Mouse (Mus musculus): ENCODE results near the gene Kcnj14. TPM values are rescaled to one million over a fixed set of nuclear protein-coding genes. Genes with fewer than 3 reads are reported as not detected.

The Kcnj14 gene
- polyA plus RNA-seq, 2 experiments = 1.1 to 1.7 TPM

DNA sequence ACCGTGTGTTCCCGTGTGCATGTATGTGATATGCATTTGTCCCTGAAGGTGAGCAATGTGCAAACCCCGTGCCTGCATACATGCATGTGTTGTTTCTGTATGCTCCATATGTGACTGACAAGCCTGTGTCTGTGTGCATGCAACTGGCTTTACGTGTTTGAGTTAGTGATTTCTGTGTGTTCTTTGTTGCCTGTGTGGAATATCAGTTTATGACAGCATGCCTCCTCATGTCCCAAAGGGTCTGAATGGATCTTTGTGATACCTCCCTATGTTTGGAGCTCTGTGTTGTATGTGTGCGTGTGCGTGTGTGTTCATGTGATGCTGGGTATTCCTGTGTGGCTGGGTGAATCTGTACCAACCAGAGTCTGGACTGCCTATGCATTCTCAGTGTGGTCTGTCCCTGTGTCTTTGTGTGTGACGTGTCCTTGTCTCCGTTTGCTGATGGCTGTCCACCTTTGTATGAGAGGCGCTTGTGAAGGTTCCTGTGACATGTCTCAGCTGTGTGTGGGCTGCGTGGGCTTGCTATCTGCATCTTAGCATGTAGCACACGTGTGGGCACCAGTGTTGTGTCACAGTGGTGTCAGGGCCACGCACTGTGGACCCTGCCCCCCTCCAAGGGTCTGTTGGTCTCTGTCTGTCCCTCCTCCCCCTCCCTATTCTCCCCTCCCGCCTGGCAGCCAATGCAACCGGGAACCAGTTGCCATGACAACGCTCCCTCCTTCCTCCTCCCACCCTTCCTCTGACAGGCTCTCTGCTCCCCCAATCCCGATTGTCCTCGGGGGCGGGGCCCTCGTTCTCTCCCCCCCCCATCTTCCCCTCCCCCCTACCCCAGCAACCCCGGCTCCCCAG lies 39.8 kb downstream of the Kcnj14 start, which contains the start of gene Sult2b1:
Gene Sult2b1 (minus strand): TSS at position 146 of the 849 bp plus-strand sequence.
- Histone ChIP-seq H3K27ac (replicated peaks; ENCODE audit: low read depth, low read length) (peak within 1 kb of the TSS; percentile 48), H3K36me3 (ENCODE audit: control insufficient read depth, insufficient read depth, low read length) (peaks cover 18% of the 10 kb centered on the region), H3K4me1 (ENCODE audit: control insufficient read depth, insufficient read depth, low read length) (peaks cover 18% of the 10 kb centered on the region), H3K9me3 (ENCODE audit: control insufficient read depth, low read length) (no peaks in the 10 kb centered on the region), H3K4me3 (replicated peaks; ENCODE audit: low read length) (peak within 1 kb of the TSS; percentile 83), H3K4me2 (replicated peaks; ENCODE audit: low read depth, low read length, severe bottlenecking) (peak within 1 kb of the TSS; percentile 95), H3K27me3 (ENCODE audit: control insufficient read depth, insufficient read depth, low read length) (no peaks in the 10 kb centered on the region), H3K9ac (ENCODE audit: low read depth, low read length, severe bottlenecking) (peak within 1 kb of the TSS; percentile 66)
- no peak for TF ChIP-seq POLR2A (IDR thresholded peaks at IDR 0.05; ENCODE audit: borderline replicate concordance, extremely low read depth, insufficient read depth, insufficient read length)
- DNase-seq (ENCODE audit: low spot score) (peak; percentile 94), ATAC-seq (ENCODE audit: low FRiP score, low read depth) (peak; percentile 69)
- 26% methylated on average over 18 of the region's 20 CpGs for WGBS

DNA sequence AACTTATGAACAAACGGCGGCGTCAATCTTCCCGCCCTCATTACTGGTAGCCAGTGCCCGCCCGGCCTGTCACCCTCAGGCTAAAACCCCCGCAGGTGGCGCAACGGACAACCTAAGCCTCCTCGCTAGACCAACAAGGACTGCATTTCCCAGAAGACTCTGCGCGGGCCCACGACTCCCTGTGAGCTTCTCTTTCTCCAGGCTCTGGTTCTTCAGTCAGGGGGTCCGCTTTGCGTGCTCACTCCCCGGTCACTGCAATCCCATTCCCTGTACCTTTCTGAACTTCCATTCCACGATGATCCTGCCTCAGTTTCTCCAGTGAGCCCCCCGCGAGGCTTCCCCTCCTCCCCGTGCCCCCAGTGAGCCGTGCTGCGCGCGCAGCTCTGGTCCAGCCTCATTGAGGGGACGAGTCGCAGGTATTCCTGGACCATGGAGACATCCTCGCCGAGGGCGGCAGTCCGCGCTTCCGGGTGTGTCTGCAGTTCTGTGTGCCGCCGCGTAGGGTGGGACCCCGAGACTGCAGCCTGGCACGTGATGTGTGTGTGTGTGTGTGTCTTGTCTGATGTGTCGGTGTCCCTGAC lies 41.0 kb downstream of the Kcnj14 start, which contains the start of gene Lmtk3:
Gene Lmtk3 (plus strand): TSS at position 228 of the 581 bp plus-strand sequence.
- no peaks in the 10 kb centered on the region for H3K9me3 ChIP-seq (ENCODE audit: control insufficient read depth, low read length)

DNA sequence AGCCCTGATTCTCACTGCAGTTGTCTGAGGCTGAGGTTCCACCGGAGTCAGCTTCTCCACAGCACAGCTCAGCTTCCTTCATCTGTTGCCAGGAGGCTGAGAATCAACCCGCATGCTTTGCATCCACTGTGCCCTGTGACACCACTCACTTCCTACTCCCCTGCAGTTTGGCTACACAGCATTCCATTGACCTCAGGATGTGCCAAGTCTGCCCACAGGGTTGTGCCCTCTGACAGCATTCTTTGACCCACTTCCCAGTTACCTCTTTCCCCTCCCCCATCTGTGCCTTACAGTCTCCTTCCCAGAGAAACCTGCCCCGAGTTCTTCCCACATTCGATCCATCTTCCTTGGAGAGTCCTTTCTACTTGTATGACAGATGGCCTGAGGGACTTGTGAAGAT lies 42.3 kb downstream of the Kcnj14 start:
- Histone ChIP-seq H3K27ac (replicated peaks; ENCODE audit: low read depth, low read length) (no peak overlapping the region), H3K4me2 (replicated peaks; ENCODE audit: low read depth, low read length, severe bottlenecking) (no peak overlapping the region), H3K9ac (ENCODE audit: low read depth, low read length, severe bottlenecking) (no peak overlapping the region), H3K4me1 (ENCODE audit: control insufficient read depth, insufficient read depth, low read length) (peaks cover 18% of the 10 kb centered on the region), H3K4me3 (replicated peaks; ENCODE audit: low read length) (no peak overlapping the region), H3K36me3 (ENCODE audit: control insufficient read depth, insufficient read depth, low read length) (no peaks in the 10 kb centered on the region), H3K27me3 (ENCODE audit: control insufficient read depth, insufficient read depth, low read length) (no peaks in the 10 kb centered on the region), H3K9me3 (ENCODE audit: control insufficient read depth, low read length) (no peaks in the 10 kb centered on the region)
- ATAC-seq (ENCODE audit: low FRiP score, low read depth) (no peak), DNase-seq (ENCODE audit: low spot score) (no peak)
- WGBS = 63% methylated on average over 4 of the region's 4 CpGs
- no peak for TF ChIP-seq POLR2A (IDR thresholded peaks at IDR 0.05; ENCODE audit: borderline replicate concordance, extremely low read depth, insufficient read depth, insufficient read length)

More for the DNA sequence above, 41.0 kb downstream of the Kcnj14 start, which contains the start of gene Lmtk3:
- Histone ChIP-seq H3K4me2 (replicated peaks; ENCODE audit: low read depth, low read length, severe bottlenecking) (peak within 1 kb of the TSS; percentile 68), H3K27ac (replicated peaks; ENCODE audit: low read depth, low read length) (no peak within 1 kb of the TSS), H3K9ac (ENCODE audit: low read depth, low read length, severe bottlenecking) (peak within 1 kb of the TSS; percentile 64), H3K4me1 (ENCODE audit: control insufficient read depth, insufficient read depth, low read length) (peaks cover 18% of the 10 kb centered on the region), H3K36me3 (ENCODE audit: control insufficient read depth, insufficient read depth, low read length) (peaks cover 8% of the 10 kb centered on the region; the same call in 1 of the 2 replicates), H3K27me3 (ENCODE audit: control insufficient read depth, insufficient read depth, low read length) (no peaks in the 10 kb centered on the region), H3K4me3 (replicated peaks; ENCODE audit: low read length) (peak within 1 kb of the TSS; percentile 56)
- ATAC-seq (ENCODE audit: low FRiP score, low read depth) = peak; percentile 25; the same call in 1 of the 2 replicates
- TF ChIP-seq POLR2A (IDR thresholded peaks at IDR 0.05; ENCODE audit: borderline replicate concordance, extremely low read depth, insufficient read depth, insufficient read length) = no peak
- WGBS = 1% methylated on average over 38 of the region's 38 CpGs
- peak; percentile 67 for DNase-seq (ENCODE audit: low spot score)

DNA sequence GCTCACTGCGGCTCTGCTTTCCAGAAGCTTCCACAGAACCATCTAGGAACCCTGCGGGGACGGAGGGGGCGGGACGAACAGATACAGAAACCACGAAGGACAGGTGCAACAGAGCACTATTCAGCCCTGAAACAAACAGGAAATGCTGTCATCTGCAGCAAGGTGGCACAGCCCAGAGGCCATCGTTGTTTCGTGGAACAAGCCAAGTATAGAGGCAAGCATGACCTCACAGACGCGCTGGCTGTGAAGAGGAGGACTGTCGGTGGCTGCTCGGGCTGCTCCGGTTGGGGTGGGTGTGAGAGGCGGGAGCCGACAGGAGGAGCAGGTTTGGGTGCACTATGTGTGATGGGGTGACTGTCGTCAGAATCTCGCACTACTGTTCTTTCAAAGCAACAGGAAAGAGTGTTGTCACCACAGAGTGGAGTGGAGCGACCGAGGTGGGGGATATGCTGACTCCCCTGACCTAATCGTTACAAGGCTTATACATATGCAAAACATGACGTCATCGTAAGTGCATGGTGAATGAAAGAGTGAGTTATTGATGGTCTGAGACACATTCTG lies 45.4 kb downstream of the Kcnj14 start:
- Histone ChIP-seq H3K9ac (ENCODE audit: low read depth, low read length, severe bottlenecking) (no peak overlapping the region), H3K27ac (replicated peaks; ENCODE audit: low read depth, low read length) (no peak overlapping the region), H3K4me1 (ENCODE audit: control insufficient read depth, insufficient read depth, low read length) (peaks cover 4% of the 10 kb centered on the region), H3K36me3 (ENCODE audit: control insufficient read depth, insufficient read depth, low read length) (no peaks in the 10 kb centered on the region), H3K4me3 (replicated peaks; ENCODE audit: low read length) (no peak overlapping the region), H3K9me3 (ENCODE audit: control insufficient read depth, low read length) (no peaks in the 10 kb centered on the region), H3K27me3 (ENCODE audit: control insufficient read depth, insufficient read depth, low read length) (no peaks in the 10 kb centered on the region), H3K4me2 (replicated peaks; ENCODE audit: low read depth, low read length, severe bottlenecking) (0 out of 2 replicates have a peak overlapping the region, but pooled peaks have one; percentile 5)
- no peak for TF ChIP-seq POLR2A (IDR thresholded peaks at IDR 0.05; ENCODE audit: borderline replicate concordance, extremely low read depth, insufficient read depth, insufficient read length)
- ATAC-seq (ENCODE audit: low FRiP score, low read depth) (no peak), DNase-seq (ENCODE audit: low spot score) (no peak)
- WGBS = 33% methylated on average over 22 of the region's 22 CpGs

DNA sequence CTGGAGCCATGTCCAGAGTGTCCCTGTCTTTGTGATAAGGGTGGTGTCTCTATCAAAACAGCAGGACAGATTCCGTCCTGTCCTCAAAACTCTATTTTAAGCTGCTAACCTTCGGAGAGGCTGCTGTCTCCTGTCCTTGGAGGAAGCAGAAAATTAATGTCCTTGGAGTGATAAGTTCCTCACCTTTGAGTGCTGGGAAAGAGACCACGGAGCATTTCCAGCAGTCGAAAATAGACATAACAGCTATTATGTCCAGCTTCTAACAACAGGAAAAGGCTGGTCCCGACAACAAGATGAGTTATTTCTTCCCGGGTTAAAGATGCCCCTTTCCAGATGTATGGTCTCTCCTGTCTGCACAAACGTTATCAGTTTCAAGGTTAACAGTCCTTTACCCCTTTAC lies 49.3 kb downstream of the Kcnj14 start:
- WGBS = 75% methylated on average over 7 of the region's 7 CpGs
- no peak for TF ChIP-seq POLR2A (IDR thresholded peaks at IDR 0.05; ENCODE audit: borderline replicate concordance, extremely low read depth, insufficient read depth, insufficient read length)

More for the DNA sequence above, 49.3 kb downstream of the Kcnj14 start:
- Histone ChIP-seq H3K4me2 (replicated peaks; ENCODE audit: low read depth, low read length, severe bottlenecking) (no peak overlapping the region), H3K4me1 (ENCODE audit: control insufficient read depth, insufficient read depth, low read length) (no peaks in the 10 kb centered on the region; the same call in 1 of the 2 replicates), H3K36me3 (ENCODE audit: control insufficient read depth, insufficient read depth, low read length) (no peaks in the 10 kb centered on the region), H3K27ac (replicated peaks; ENCODE audit: low read depth, low read length) (no peak overlapping the region), H3K27me3 (ENCODE audit: control insufficient read depth, insufficient read depth, low read length) (no peaks in the 10 kb centered on the region), H3K9me3 (ENCODE audit: control insufficient read depth, low read length) (no peaks in the 10 kb centered on the region), H3K4me3 (replicated peaks; ENCODE audit: low read length) (no peak overlapping the region), H3K9ac (ENCODE audit: low read depth, low read length, severe bottlenecking) (no peak overlapping the region)
- no peak for ATAC-seq (ENCODE audit: low FRiP score, low read depth)
- DNase-seq (ENCODE audit: low spot score) = no peak

Data from limb, embryonic 14.5 days (tissue).